Mouse (Mus musculus): Measurements from ENCODE around the gene Tpi1.
"Not testable (repeated sequence)": the region's sequence is repeated elsewhere in the genome, so short reads cannot be mapped to it uniquely, and the experiment has no call there.

Gene Tpi1

DNA sequence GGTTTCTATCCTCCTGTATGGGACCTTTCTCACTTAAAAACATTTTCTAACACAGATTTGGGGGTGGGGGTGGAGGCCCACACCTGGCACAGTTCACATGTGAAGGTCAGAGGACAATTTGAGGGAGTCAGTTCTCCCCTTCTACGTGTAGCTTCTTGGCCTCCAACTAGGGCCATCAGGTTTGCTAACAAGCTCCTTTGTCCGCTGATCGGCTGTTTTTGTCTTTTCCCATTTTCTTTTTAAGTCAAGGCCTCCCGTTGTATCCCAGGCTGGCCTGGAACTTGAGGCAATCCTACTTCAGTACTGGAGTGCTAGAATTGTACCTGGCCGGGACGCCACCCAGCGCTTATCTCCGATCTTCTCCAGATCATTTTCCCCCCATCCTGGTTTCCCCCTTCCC is 17.6 kb upstream of the Tpi1 start:
- DNase-seq (ENCODE audit: extremely low read depth, low read depth), result no peak

GRCm38 (mm10) chr6:124831199-124831598 is 17.1 kb upstream of the Tpi1 start:
- DNase-seq (ENCODE audit: extremely low read depth, low read depth), result not testable (repeated sequence)

GRCm38 (mm10) chr6:124829799-124830700 is 16.0 kb upstream of the Tpi1 start:
- peak; percentile 98 for DNase-seq (ENCODE audit: extremely low read depth, low read depth)

DNA sequence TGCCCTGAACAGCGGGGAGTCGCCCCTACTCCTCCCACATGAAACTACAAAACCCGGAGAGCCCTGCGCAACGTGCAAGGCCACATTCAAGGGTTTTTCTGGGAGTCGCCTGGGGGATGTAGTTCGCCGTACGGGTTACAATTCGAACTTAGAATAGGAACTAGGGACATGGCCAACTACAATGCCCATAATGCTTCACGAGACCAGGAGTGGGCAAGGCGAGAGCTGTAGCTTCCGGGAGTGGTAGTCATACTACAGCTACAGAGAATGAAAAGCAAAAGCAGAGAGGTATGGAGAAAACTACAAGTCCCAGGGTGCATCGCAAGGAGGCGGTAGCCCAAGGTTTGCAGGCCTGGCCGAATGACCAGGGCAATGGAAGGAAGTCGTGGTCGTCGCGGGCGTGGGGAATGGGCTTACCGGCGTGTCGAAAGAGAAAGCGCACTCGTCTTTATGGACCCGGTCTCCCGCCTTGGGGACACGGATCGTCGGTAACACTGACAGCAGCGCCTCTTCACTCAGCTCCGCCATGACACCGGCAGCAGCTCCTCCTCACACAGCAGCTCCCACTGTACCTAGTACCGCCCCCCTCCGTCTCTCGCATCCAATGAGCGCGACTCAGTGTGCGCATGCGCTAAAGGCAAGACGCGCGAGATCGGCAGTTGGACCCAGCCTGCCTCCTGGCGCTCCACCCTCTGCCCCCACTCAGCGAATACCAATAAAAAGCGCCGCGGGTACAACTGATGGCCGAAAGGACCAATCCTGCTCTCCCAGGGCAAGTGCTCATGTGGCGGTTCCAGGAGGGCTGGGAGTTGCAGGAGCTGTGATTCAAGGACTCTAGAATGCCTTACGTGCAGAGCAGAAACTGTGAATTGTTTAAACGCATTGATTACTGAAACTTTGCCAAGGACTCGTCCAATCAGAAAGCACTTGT is 15.0 kb upstream of the Tpi1 start, which contains the start of the genes Usp5 and Cdca3:
TSS of gene Usp5 (minus strand) at position 617 of the 931 bp plus-strand sequence.
TSS of gene Cdca3 (plus strand) at position 680 of the 931 bp plus-strand sequence.
- DNase-seq (ENCODE audit: extremely low read depth, low read depth), result peak; percentile 99

- DNase-seq (ENCODE audit: extremely low read depth, low read depth), result no peak
Observed at GRCm38 (mm10) chr6:124828101-124828592, 14.1 kb upstream of the Tpi1 start.

- no peak for DNase-seq (ENCODE audit: extremely low read depth, low read depth)
Observed at GRCm38 (mm10) chr6:124822049-124822448, 8.0 kb upstream of the Tpi1 start.

GRCm38 (mm10) chr6:124820891-124821290 is 6.8 kb upstream of the Tpi1 start:
- DNase-seq (ENCODE audit: extremely low read depth, low read depth), result no peak

DNA sequence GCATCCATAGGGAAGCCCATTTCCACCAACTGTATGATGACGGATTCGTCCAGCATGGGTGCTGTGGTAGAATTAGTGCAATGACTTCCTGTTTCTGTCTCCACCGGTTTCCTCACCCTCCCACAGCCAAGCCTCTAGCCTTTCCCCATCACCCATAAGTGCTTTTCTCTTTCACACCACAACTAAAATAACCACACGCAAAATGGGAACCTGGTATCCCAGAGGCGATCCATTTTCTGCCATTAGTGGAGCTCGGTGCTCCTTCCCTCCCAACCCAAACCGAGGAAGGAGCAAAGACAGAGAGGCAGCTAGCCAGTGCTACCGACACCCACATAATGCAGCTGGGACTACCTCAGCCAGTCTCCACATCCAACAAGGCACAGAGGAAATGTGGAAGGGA is 3.9 kb upstream of the Tpi1 start:
- no peak for DNase-seq (ENCODE audit: extremely low read depth, low read depth)

DNA sequence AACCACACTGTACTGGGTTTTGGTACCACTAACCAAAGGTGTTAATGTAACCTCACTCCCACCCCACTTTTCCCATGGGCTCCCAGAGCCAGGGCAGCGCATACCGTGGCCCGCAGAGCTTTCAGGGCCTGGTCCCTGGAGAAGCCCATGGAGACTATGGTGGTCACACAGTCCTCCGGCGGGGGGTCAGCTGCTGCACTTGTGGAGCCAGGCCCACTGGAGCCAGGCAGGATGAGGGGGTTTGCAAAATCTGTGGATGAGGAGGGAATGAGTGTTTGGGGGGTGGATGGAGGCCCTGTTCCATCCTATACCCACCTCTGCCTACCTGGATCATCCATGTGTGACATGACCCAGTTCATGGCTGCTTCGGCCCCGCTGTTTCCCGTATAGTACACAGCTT is 3.5 kb upstream of the Tpi1 start:
- DNase-seq (ENCODE audit: extremely low read depth, low read depth), result no peak

DNA sequence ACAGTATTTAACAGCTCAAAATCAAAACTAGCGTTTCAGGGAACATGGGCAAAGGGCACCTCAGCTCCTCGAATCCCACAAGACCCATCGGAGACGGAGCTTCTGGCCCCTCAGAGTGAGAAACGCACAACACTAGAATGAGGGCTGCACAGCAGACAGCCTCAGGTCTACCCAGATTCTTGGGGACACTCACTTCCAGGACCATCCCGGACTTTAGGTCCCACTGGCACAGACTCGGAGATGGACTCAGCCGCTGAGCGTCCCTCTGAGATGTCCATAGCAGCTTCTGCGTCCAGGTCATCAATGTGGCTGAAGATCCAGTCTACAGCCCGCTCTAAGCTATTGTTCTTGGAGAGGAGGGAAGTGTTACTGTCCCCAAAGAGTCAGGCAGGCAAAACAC is 3.0 kb upstream of the Tpi1 start:
- DNase-seq (ENCODE audit: extremely low read depth, low read depth), result no peak

- DNase-seq (ENCODE audit: extremely low read depth, low read depth), result no peak
Observed at GRCm38 (mm10) chr6:124816611-124817010, 2.5 kb upstream of the Tpi1 start.

- DNase-seq (ENCODE audit: extremely low read depth, low read depth), result no peak
Observed at GRCm38 (mm10) chr6:124814858-124815774, 1.0 kb upstream of the Tpi1 start.

DNA sequence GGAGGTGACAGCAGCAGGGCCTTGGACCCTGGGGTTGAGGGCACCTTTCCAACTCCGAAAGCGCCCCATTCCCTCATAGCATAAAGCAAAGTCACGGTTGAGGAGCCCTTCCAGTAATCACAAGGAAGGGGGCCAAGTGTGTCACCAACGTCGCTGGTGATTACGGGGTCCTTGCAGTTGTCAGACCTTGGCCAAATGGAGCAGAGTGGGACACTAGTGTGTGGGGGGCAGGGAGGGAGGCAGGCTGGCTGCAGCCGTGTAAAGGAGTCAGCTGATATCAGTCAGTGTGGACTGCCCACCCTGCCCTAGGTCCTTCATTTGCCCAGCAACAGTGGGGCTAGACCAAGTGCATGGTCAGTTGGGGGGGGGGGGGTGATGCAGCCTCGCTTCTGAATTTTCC is 352 bp upstream of the Tpi1 start:
- no peak for DNase-seq (ENCODE audit: extremely low read depth, low read depth)

GRCm38 (mm10) chr6:124813496-124813895 is 600 bp downstream of the Tpi1 start:
- peak; percentile 81 for DNase-seq (ENCODE audit: extremely low read depth, low read depth)

- DNase-seq (ENCODE audit: extremely low read depth, low read depth), result no peak
Observed at GRCm38 (mm10) chr6:124812848-124813247, 1.2 kb downstream of the Tpi1 start.

DNA sequence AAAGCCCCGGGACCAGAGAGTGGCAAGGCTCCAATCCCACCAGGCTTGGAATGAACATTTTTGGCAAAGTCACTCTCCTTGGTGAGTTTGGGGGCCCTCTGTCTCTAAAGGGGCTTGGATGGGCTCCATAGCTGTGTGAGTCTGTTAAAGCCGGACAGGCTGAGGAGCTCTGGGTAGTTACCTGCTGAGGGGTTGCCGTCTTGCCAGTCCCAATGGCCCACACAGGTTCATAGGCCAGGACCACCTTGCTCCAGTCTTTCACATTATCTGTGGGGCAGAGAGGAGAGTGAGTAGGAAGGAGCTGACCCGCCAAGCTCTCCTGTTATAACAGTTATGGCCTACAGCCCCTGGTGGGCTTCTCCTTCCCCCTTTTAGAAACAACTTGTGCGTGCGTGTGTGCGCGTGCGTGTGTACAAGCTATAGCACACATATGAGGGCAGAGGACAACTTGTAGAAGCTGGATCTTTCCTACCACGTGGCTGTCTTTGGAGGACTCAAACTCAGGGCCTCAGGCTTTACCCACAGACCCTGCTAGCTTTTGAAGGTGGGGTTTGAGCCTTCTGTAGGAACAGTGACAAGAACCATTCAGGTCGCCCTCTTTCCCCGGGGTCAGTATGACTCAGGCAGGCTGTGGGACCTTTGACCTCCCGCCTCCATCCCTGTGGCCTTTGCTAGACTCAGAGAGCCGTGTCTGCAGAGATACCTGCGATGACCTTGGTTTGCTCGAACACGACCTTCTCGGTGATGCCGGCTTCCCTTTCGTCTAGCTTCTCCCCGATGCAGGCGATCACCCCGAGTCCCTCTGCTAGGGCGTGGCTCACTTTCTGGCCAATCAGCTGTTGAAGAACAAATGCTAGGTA is 2.2 kb downstream of the Tpi1 start:
- DNase-seq (ENCODE audit: extremely low read depth, low read depth), result peak; percentile 38

GRCm38 (mm10) chr6:124811403-124811665 is 2.8 kb downstream of the Tpi1 start:
- DNase-seq (ENCODE audit: extremely low read depth, low read depth), result no peak

GRCm38 (mm10) chr6:124810566-124811402 is 3.3 kb downstream of the Tpi1 start:
- DNase-seq (ENCODE audit: extremely low read depth, low read depth), result not testable (repeated sequence)
